In the genomic region with DNA sequence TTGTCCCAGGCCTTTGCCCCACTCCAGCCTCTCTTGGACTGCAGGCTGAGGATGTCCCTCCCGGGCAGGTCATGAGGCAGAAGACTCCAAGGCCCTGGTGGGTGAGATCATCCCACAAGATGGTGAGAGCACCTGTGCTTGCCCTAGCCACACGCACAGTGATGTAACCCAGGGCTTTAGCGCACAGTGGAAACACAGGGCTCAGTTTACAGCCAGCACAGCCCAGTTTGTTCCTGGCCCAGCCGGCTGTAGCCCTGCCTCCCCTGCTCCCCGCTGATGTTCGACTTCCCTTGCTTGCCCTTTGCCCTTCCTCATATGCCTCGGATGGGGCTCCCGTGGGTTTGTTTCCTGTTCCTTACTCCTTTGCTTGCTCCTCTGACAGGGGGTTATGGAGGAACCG, we compare ENCODE assay signal across 8 mouse cellular contexts. TPM values are rescaled to one million over a fixed set of nuclear protein-coding genes. Genes with fewer than 3 reads are reported as not detected.
A peak's percentile ranks its signal among the peaks of the same experiment; 100 is the strongest.
DNase-seq lines count a peak whose midpoint lies in the region; ATAC-seq and TF ChIP-seq lines count a peak whose summit lies in the region.

No protein-coding gene starts in this region.

- 32% methylated on average over 9 of the region's 9 CpGs for WGBS in kidney, embryonic 15.5 days
- WGBS in intestine, embryonic 16.5 days: 25% methylated on average over 9 of the region's 9 CpGs
- WGBS in stomach, embryonic 15.5 days: 28% methylated on average over 9 of the region's 9 CpGs
- 68% methylated on average over 9 of the region's 9 CpGs for WGBS in cerebellum, adult 2 months

- DNase-seq in kidney, adult 18-20 months: no peak
- DNase-seq in ZHBTc4 (ENCODE audit: low read depth, low spot score) (peak; percentile 84), adipocyte (ENCODE audit: low spot score) (no peak)
- DNase-seq in cerebellum, adult 2 months: no peak
- no peak for DNase-seq in cerebellum, postnatal 10 days

- H3K4me3 ChIP-seq in kidney, embryonic 15.5 days (replicated peaks): no peak overlapping the region
- H3K4me3 ChIP-seq in intestine, embryonic 16.5 days (ENCODE audit: low read length): no peak overlapping the region
- H3K4me3 ChIP-seq in stomach, embryonic 15.5 days (replicated peaks): no peak overlapping the region
- H3K4me3 ChIP-seq in cerebellum, adult 2 months (replicated peaks; ENCODE audit: insufficient read depth, low read depth, low read length): no peak overlapping the region

- no peaks in the 10 kb centered on the region for H3K9me3 ChIP-seq in kidney, embryonic 15.5 days (replicated peaks)
- H3K9me3 ChIP-seq in intestine, embryonic 16.5 days (ENCODE audit: control insufficient read depth, low read length): no peaks in the 10 kb centered on the region
- no peaks in the 10 kb centered on the region for H3K9me3 ChIP-seq in stomach, embryonic 15.5 days

- no peak for TF ChIP-seq POLR2A in cerebellum, adult 2 months (IDR thresholded peaks at IDR 0.05; ENCODE audit: borderline replicate concordance, insufficient read depth, low read length)

- peaks cover 21% of the 10 kb centered on the region for H3K4me1 ChIP-seq in kidney, embryonic 15.5 days
- H3K4me1 ChIP-seq in intestine, embryonic 16.5 days (ENCODE audit: control insufficient read depth, insufficient read depth, low read length): peaks cover 18% of the 10 kb centered on the region
- H3K4me1 ChIP-seq in stomach, embryonic 15.5 days: peaks cover 19% of the 10 kb centered on the region
- H3K4me1 ChIP-seq in cerebellum, adult 2 months (ENCODE audit: control insufficient read depth, insufficient read depth, low read length): no peaks in the 10 kb centered on the region

- no peaks in the 10 kb centered on the region for H3K36me3 ChIP-seq in kidney, embryonic 15.5 days
- no peaks in the 10 kb centered on the region for H3K36me3 ChIP-seq in intestine, embryonic 16.5 days (ENCODE audit: control insufficient read depth, insufficient read depth, low read length)
- no peaks in the 10 kb centered on the region for H3K36me3 ChIP-seq in stomach, embryonic 15.5 days

- no peaks in the 10 kb centered on the region for H3K27me3 ChIP-seq in kidney, embryonic 15.5 days
- no peaks in the 10 kb centered on the region for H3K27me3 ChIP-seq in intestine, embryonic 16.5 days (replicated peaks; ENCODE audit: control insufficient read depth, insufficient read depth, low read length)
- H3K27me3 ChIP-seq in stomach, embryonic 15.5 days (replicated peaks): no peaks in the 10 kb centered on the region
- H3K27me3 ChIP-seq in cerebellum, adult 2 months (ENCODE audit: control insufficient read depth, insufficient read depth, low read length): no peaks in the 10 kb centered on the region

- no peak for TF ChIP-seq CTCF in cerebellum, adult 2 months (IDR thresholded peaks at IDR 0.05; ENCODE audit: borderline replicate concordance, insufficient read depth, low read depth, low read length)

- peak overlapping the region; percentile 63 for H3K27ac ChIP-seq in kidney, embryonic 15.5 days
- peak overlapping the region; percentile 50 for H3K27ac ChIP-seq in intestine, embryonic 16.5 days (ENCODE audit: low read length)
- peak overlapping the region; percentile 69 for H3K27ac ChIP-seq in stomach, embryonic 15.5 days
- H3K27ac ChIP-seq in cerebellum, adult 2 months (ENCODE audit: insufficient read depth, low read length): no peak overlapping the region

- ATAC-seq in kidney, embryonic 15.5 days (replicated peaks; ENCODE audit: low FRiP score): peak; percentile 63
- ATAC-seq in intestine, embryonic 16.5 days: peak; percentile 87
- ATAC-seq in stomach, embryonic 15.5 days (ENCODE audit: insufficient read depth, low FRiP score, low read depth): peak; percentile 56; the same call in 1 of the 2 replicates

- no peak overlapping the region for H3K9ac ChIP-seq in kidney, embryonic 15.5 days
- peak overlapping the region; percentile 24 for H3K9ac ChIP-seq in intestine, embryonic 16.5 days (ENCODE audit: low read depth, low read length)
- H3K9ac ChIP-seq in stomach, embryonic 15.5 days: no peak overlapping the region

- no peak overlapping the region for H3K4me2 ChIP-seq in kidney, embryonic 15.5 days
- H3K4me2 ChIP-seq in intestine, embryonic 16.5 days (ENCODE audit: low read depth, low read length): 0 out of 2 replicates have a peak overlapping the region, but pooled peaks have one; percentile 6
- no peak overlapping the region for H3K4me2 ChIP-seq in stomach, embryonic 15.5 days

RNA-seq across cellular contexts. Expression of gene Alpk3, which starts 17.1 kb away (rescaled TPM):
- polyA plus RNA-seq in kidney, embryonic 15.5 days (2015; fragmentation: Nextera tagmentation; extraction: Ambion mirVana): 0.42 and 0.54 TPM in 2 replicates
- 8.4 and 12.5 TPM in 2 replicates for polyA plus RNA-seq in intestine, embryonic 16.5 days (2015; fragmentation: Nextera tagmentation; extraction: Ambion mirVana)
- 0.64 and 0.84 TPM in 2 replicates for polyA plus RNA-seq in stomach, embryonic 15.5 days (2015; fragmentation: Nextera tagmentation; extraction: Ambion mirVana)
- 0.15 and 0.17 TPM in 2 replicates for polyA plus RNA-seq in cerebellum, adult 2 months (2012; rRNA removed)

RNA-seq across cellular contexts. Expression of gene Slc28a1, which starts 40.1 kb away (rescaled TPM):
- polyA plus RNA-seq in kidney, embryonic 15.5 days (2015; fragmentation: Nextera tagmentation; extraction: Ambion mirVana): 0.13 and 0.49 TPM in 2 replicates
- polyA plus RNA-seq in intestine, embryonic 16.5 days (2015; fragmentation: Nextera tagmentation; extraction: Ambion mirVana): 9.1 and 9.5 TPM in 2 replicates
- polyA plus RNA-seq in stomach, embryonic 15.5 days (2015; fragmentation: Nextera tagmentation; extraction: Ambion mirVana): 0.71 and 1.5 TPM in 2 replicates
- 0.06 and 0.07 TPM in 2 replicates for polyA plus RNA-seq in cerebellum, adult 2 months (2012; rRNA removed)
